Mouse (Mus musculus) induced T-regulatory cell, adult 2 months (primary cell): ENCODE data around the gene Vil1.

Source experiments
- DNase-seq: peaks from one replicate; pipeline ENCODE4 v3.0.0-alpha.2; 2012; ENCODE audit warnings: low read depth

Gene Vil1

DNA sequence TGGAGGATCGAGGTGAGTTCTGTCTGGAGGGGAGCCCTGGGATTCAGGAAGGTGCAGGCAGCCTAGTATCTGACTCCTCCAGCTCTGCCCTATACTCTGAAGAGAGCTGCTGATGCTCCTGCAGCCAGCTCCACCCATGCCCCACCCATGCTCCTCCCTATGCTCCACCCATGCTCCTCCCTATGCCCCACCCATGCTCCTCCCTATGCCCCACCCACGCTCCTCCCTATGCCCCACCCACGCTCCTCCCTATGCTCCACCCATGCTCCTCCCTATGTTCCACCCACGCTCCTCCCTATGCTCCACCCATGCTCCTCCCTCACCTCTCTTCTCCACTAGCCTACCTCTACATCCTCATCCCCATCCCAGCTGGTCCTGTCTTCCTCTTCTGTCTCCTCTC is 6.0 kb downstream of the Vil1 start:
- DNase-seq = peak; percentile 39

DNA sequence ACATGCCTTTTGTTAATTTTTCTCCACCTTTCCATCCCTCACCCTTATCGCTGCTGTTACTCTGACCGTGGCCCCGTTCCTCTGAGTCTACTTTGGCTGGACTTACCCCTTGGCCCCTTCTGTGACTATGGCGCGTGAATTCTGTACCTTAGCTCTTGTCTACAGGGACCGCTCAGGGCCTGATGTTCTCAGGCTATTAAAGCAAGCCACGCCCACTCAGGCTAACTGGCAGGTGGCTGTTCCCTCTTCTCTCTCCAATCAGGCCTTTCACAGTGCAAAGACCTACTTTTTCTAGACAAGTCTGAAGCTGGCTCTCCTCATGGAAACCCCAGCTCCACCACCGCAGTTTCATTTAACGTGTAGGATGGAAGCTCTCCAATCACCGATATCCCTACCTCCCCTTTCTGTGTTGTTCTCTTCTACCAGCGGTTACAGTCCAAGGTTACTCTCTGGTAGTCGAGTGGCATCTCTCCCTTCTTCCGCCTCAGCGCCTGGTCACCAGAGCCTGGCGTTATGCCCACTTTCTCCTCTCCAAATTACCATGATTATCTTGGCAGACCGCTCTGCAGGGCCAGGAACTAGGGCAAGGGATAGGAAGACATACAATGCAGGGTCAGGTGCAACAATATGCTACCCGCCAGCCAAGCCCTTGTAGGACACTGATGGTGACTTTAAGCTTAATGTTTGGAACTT is 9.7 kb downstream of the Vil1 start:
- no peak for DNase-seq

DNA sequence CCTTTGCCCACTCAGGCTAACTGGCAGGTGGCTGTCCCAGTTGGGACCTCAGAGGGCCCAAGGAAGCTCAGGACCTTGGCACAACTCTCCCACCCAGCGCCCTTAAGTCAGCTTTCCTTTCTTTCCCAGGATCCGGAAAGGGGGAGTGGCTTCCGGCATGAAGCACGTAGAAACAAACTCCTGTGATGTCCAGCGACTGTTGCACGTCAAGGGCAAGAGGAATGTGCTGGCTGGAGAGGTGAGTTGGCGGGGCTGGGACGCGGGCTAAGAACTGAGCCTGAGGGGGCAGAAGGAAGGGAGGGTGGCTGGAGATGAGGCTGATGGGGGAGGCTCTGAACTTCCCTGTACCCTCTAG is 10.2 kb downstream of the Vil1 start:
- DNase-seq = no peak

DNA sequence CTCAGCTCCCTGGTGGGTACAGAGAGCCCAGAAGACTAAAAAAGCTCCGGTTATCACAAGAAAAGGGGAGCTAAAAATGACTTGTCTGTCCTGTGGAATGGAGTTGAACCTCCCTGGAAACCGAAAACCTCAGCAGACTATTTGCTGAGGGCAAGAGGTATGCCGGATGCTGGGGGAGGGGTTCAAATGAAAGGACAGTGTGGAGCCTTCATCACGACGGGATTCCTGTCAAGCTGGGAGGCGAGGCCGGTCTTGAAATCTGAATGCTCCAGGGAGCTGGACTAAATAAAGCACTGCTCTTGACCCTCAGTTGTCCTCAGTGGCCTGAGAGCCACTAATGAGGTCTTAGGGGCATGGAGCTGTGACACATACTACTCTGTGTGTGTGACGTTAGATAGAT is 14.0 kb downstream of the Vil1 start:
- DNase-seq = no peak

DNA sequence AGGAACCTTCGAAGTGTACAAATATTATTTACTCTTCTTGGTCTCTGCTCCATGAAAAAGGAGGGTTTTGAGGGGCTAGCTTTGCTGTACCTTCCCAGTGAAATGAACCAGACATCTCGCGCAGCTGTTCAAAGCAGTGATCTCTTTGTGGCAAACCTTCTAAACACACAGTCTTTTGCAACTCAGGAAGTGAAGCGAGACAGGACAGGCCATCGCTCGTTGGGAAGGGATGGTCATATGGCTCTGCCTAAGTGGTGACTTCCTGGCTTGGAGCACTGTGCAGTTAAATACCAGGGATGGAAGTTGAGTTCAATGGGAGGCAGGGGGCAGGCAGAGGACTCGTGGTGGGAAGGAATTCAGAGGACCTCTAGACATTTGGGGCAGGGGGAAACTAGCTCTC is 16.7 kb downstream of the Vil1 start:
- no peak for DNase-seq

DNA sequence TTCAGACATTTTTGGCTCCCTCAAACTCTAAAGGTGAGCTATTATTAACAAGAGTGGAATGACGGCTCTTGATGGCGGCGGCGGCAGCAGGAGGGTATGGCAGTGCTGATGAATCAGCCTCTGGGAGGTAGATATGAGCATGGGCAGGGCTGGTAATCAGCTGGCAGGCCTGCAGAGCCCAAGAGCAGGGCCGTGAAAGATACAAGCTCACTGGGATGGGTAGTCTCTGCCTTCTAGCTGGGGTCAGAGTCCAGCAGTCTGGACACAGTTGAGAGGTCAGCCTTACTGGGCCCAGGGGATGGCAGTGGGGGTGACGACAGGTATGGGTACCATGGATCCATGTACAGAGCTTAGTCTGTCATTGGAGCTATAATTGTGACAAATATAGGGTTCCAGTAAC is 24.0 kb downstream of the Vil1 start:
- DNase-seq = no peak

DNA sequence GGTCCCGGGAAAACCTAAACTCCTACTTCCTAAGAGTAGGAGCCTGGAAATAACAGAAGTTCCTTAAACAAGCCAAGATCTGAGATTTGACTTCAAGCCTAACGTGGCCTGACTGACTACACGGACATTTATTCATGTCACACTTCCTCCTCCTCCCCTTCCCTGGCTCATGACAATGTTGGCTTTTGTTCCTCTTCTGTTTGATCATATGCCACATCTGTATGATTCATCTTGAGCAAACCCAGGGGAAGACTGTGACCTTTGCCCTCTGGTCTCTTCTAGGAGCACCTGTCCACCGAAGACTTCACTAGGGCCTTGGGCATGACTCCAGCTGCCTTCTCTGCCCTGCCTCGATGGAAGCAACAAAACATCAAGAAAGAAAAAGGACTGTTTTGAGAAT is 25.4 kb downstream of the Vil1 start:
- no peak for DNase-seq

DNA sequence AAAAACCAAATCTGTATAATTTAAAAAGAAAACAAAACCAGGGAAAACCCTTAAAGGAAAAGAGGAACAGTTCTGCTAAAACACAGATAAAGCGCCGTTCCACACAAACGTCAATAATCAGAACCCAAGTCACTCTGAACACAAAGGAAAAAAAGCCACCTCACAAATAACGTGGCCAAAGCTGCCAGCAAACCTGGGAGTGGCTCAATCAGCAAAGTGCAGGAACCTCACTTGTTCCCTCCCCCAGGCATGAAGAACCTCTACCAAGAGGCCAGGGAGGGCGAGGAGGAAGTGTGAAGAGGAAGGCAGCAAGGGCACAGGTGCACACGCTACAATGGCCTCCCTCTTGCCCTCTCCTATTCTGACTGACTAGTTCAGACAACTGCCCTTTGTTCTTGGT is 26.4 kb downstream of the Vil1 start:
- DNase-seq = no peak

DNA sequence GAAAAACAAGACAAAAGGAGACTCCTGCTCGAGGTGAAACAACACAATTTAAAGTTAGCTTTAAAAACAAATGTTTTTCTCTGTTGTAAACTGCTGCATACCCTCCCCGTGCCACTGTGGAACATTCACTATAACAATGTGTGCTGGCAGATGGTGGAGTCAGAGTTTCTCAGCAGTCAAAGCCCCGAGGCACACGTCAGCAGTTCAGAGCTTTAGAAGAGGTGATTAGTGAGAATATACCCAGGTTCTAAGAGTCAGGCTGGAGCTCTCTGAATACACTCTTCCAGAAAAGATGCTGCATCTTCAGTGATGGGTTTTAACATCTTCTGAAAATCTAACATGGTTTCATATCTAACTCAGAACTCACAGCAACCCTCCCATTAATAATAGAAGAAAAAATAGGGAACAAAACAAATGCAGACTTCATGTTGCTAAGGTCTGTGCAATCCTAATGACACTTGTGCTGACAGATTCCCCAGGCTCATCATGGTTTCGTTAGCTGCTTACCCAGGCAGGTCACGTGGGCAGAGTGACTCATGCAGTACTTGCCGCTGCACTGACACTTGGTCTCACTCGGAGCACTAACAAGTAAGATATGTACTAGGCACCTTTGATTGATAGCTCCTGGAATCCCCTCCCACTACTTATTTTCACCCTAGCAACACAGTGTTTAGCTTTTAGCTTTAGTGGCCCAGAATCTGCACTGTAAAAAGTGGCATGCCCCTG is 28.7 kb downstream of the Vil1 start:
- DNase-seq = peak; percentile 62

DNA sequence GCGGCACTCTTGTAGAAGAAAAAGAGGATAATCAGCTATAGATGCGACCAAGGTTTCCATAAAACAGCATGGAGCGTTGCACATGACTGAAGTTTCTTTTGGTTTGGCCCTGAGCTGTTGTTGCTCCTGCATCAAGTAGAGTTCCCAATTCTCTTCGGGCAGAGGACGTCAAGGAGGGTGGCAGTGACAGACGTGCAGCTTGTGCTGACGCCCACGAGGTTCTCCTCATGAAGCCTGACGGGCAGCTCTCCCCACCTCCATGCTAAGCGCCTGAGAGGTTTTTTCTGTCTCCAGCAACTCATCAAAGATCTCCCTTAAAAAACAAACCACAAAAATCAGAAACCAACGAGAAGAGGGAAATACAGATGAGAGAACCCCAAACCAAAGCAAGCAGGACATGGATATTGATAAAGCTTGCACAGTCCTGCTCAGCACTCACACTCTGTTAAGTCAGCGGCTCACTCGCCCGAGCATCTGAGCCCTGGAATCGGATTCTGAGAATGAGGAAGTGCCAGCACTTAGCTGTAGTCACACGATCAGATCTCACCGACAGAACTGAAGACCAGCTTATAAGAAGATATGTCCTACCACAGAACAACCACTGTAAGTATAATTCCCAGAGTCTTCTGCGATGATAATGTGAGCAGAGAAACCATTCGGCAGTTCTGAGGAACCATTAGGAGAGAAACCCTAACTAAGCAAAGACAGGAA is 30.1 kb downstream of the Vil1 start:
- DNase-seq = no peak

DNA sequence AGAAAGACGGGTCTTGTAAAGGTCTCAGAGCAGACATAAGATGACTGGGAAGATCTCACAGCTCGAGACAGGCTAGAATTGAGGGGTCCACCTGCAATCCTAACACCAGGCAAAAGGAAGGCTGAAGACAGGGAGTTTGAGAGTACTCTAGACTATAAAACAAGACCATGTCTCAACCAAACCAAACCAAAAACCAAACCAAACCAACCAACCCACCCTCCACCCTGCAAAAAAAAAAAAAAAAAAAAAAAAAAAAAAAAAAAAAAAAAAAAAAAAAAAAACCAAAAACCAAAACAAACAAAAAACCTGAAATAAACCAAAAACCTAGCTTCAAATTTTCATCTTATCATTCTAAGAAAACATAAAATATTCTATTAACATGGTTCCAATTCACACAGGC is 35.4 kb downstream of the Vil1 start:
- no peak for DNase-seq

DNA sequence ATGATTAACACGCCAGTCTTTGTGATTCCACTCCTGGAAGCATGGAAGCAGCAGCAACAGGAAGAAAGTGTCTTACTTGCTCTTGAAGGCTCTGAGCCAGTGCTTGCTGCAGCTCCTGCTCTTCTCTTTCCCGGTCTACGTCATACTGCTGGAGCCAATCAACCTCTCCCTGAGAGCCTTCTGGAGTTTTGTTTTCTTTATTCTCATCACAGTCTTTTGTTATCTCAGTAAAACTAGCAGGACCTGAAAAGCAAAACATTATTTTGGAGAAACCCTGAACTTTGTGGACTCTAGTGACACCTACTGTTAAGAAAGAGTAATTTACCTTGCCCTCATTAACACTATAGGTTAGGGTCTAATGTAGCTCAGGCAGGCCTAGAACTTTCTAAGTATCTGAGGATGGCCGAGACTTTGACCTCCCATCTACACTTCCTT is 43.5 kb downstream of the Vil1 start:
- peak; percentile 79 for DNase-seq

DNA sequence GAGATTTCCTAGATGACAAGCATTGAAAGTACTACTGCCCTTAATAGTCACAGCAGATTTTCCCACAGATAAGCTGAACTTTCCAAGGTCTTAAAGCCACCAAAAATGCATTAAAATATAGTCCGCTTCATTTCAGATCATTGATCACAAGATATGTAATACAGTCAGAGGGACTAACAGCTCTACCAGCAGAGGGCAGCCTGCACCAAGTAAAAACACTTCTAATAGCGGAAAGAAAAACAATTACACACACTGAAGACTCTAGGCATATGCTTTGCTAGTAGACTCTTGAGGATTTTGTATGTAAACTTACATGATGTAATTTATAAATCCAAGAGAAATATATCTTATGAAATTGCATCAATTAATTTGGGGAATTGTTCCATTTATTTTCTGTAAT is 51.1 kb downstream of the Vil1 start:
- peak; percentile 69 for DNase-seq
